Mouse (Mus musculus) kidney, adult 2 months (tissue): ENCODE measurements around the gene Tspyl3. TPM values are rescaled to one million over a fixed set of nuclear protein-coding genes. Genes with fewer than 3 reads are reported as not detected.

Source experiments
- DNase-seq: peaks from one replicate; pipeline ENCODE4 v3.0.0; 2021
- H3K27ac ChIP-seq: fragments of 200-500 bp; 2 replicates; pipeline ENCODE4 v1.5.1; 2012; ENCODE audit warnings: low read depth, low read length, control low read depth, inconsistent platforms; ENCODE audit not compliant: insufficient read depth
- H3K27me3 ChIP-seq: fragments of 200-500 bp; replicated peaks from 2 replicates; pipeline ENCODE4 v1.6.1; 2012; ENCODE audit warnings: mild to moderate bottlenecking, moderate library complexity, low read length, inconsistent platforms; ENCODE audit not compliant: control insufficient read depth, insufficient read depth
- H3K36me3 ChIP-seq: fragments of 200-500 bp; 2 replicates; pipeline ENCODE4 v1.6.1; 2012; ENCODE audit warnings: mild to moderate bottlenecking, moderate library complexity, low read length, inconsistent platforms; ENCODE audit not compliant: control insufficient read depth, insufficient read depth
- H3K4me1 ChIP-seq: fragments of 200-500 bp; 2 replicates; pipeline ENCODE4 v1.6.1; 2011; ENCODE audit warnings: low read length; ENCODE audit not compliant: control insufficient read depth, insufficient read depth
- H3K4me3 ChIP-seq: fragments of 200-500 bp; 2 replicates; pipeline ENCODE4 v1.5.1; 2011; ENCODE audit warnings: mild to moderate bottlenecking, low read depth, low read length, control low read depth; ENCODE audit not compliant: insufficient read depth
- CTCF ChIP-seq: fragments of 200-500 bp; conservative IDR thresholded peaks from 2 replicates; pipeline ENCODE4 v1.5.1; 2011; ENCODE audit warnings: low read depth, mild to moderate bottlenecking, control low read depth, low read length, moderate library complexity, mixed read lengths; ENCODE audit not compliant: insufficient read depth, insufficient read length
- POLR2A ChIP-seq: fragments of 200-500 bp; IDR thresholded peaks from one replicate; pipeline ENCODE4 v1.6.1; 2011; ENCODE audit warnings: low read depth, low read length, control low read depth
- WGBS: fragments of 180-500 bp; shearing (Covaris S2); methylation state at CpG from one replicate; pipeline ENCODE4 v1.1.7; 2018; 5-methylcytosine and 5-hydroxymethylcytosine counted together
- polyA plus RNA-seq: library from polyadenylated mRNA; depleted of rRNA; stranded (reverse); fragments of >200 nt; gene quantifications from 2 replicates; pipeline ENCODE4 v1.2.3, GENCODE M21; 2012

Gene Tspyl3
- polyA plus RNA-seq, 1 experiment, result 2.2 TPM

- 0 out of 2 replicates have a peak overlapping the region, but pooled peaks have one; percentile 5 for H3K27ac ChIP-seq
- no peaks in the 10 kb centered on the region for H3K27me3 ChIP-seq
- TF ChIP-seq POLR2A (no peak), CTCF (no peak)
- WGBS, result 11% methylated on average over 22 of the region's 22 CpGs
- H3K4me1 ChIP-seq, result peaks cover 4% of the 10 kb centered on the region; the same call in 1 of the 2 replicates
- peak overlapping the region; percentile 98 for H3K4me3 ChIP-seq
- no peaks in the 10 kb centered on the region for H3K36me3 ChIP-seq
- DNase-seq, result no peak
These were observed 14.7 kb upstream of the Tspyl3 start for GRCm38 (mm10) chr2:153239860-153240480.

- no peaks in the 10 kb centered on the region for H3K36me3 ChIP-seq
- 0 out of 2 replicates have a peak overlapping the region, but pooled peaks have one; percentile 5 for H3K27ac ChIP-seq
- no peak for DNase-seq
- no peaks in the 10 kb centered on the region for H3K27me3 ChIP-seq
- TF ChIP-seq CTCF (no peak), POLR2A (no peak)
- 51% methylated on average over 7 of the region's 7 CpGs for WGBS
- H3K4me3 ChIP-seq, result peak overlapping the region; percentile 98; the same call in 1 of the 2 replicates
- peaks cover 4% of the 10 kb centered on the region; the same call in 1 of the 2 replicates for H3K4me1 ChIP-seq
These were observed 14.0 kb upstream of the Tspyl3 start for GRCm38 (mm10) chr2:153239021-153239859.

- DNase-seq, result no peak
- H3K36me3 ChIP-seq, result no peaks in the 10 kb centered on the region
- no peak overlapping the region for H3K27ac ChIP-seq
- WGBS, result 43% methylated on average over 2 of the region's 2 CpGs
- H3K4me3 ChIP-seq, result no peak overlapping the region
- no peaks in the 10 kb centered on the region for H3K27me3 ChIP-seq
- no peak for TF ChIP-seq CTCF
- H3K4me1 ChIP-seq, result peaks cover 4% of the 10 kb centered on the region; the same call in 1 of the 2 replicates
These were observed 13.2 kb upstream of the Tspyl3 start for GRCm38 (mm10) chr2:153238406-153238805.

GRCm38 (mm10) chr2:153237891-153238290 lies 12.7 kb upstream of the Tspyl3 start:
- DNase-seq, result no peak
- no peak overlapping the region for H3K4me3 ChIP-seq

GRCm38 (mm10) chr2:153237193-153237592 lies 12.0 kb upstream of the Tspyl3 start:
- no peak for DNase-seq
- H3K4me1 ChIP-seq, result peaks cover 4% of the 10 kb centered on the region; the same call in 1 of the 2 replicates
- TF ChIP-seq CTCF (no peak), POLR2A (no peak)
- WGBS, result 49% methylated on average over 4 of the region's 4 CpGs
- H3K27me3 ChIP-seq, result no peaks in the 10 kb centered on the region
- no peak overlapping the region for H3K27ac ChIP-seq
- no peaks in the 10 kb centered on the region; the same call in 1 of the 2 replicates for H3K36me3 ChIP-seq
- H3K4me3 ChIP-seq, result no peak overlapping the region

More at GRCm38 (mm10) chr2:153237891-153238290, 12.7 kb upstream of the Tspyl3 start:
- WGBS, result 63% methylated on average over 4 of the region's 4 CpGs
- Histone ChIP-seq H3K27ac (no peak overlapping the region), H3K27me3 (no peaks in the 10 kb centered on the region), H3K36me3 (no peaks in the 10 kb centered on the region), H3K4me1 (peaks cover 4% of the 10 kb centered on the region; the same call in 1 of the 2 replicates)
- no peak for TF ChIP-seq CTCF
- TF ChIP-seq POLR2A, result no peak

- 74% methylated on average over 5 of the region's 5 CpGs for WGBS
- Histone ChIP-seq H3K4me1 (no peaks in the 10 kb centered on the region), H3K4me3 (peak overlapping the region; percentile 13; the same call in 1 of the 2 replicates), H3K27ac (peak overlapping the region; percentile 67; the same call in 1 of the 2 replicates), H3K27me3 (no peaks in the 10 kb centered on the region), H3K36me3 (peaks cover 10% of the 10 kb centered on the region)
- TF ChIP-seq POLR2A, result no peak
- no peak for TF ChIP-seq CTCF
- peak; percentile 24 for DNase-seq
These were observed 3.3 kb upstream of the Tspyl3 start for GRCm38 (mm10) chr2:153228523-153228922.

GRCm38 (mm10) chr2:153227959-153228358 lies 2.7 kb upstream of the Tspyl3 start:
- Histone ChIP-seq H3K27ac (no peak overlapping the region), H3K4me1 (no peaks in the 10 kb centered on the region), H3K36me3 (peaks cover 10% of the 10 kb centered on the region), H3K27me3 (no peaks in the 10 kb centered on the region), H3K4me3 (no peak overlapping the region)
- no peak for DNase-seq
- TF ChIP-seq POLR2A, result no peak
- no peak for TF ChIP-seq CTCF
- 89% methylated on average over 4 of the region's 4 CpGs for WGBS
